Mouse (Mus musculus) c-Kit-positive CD71-positive TER-119-negative erythroid progenitor cells, embryonic 14.5 days (primary cell): ENCODE data around the gene Smg7.
"Not testable (repeated sequence)": the region's sequence is repeated elsewhere in the genome, so short reads cannot be mapped to it uniquely, and the experiment has no call there.

Experiments
- DNase-seq: peaks from one replicate; pipeline ENCODE4 v3.0.0-alpha.2; 2013; ENCODE audit warnings: low read depth

Smg7 gene

GRCm38 (mm10) chr1:152901765-152902664, at the start of gene Smg7:
TSS of gene Smg7 (minus strand) at chr1:152902646.
- DNase-seq, result peak; percentile 30

- DNase-seq, result no peak
Observed at GRCm38 (mm10) chr1:152942977-152943376, 40.5 kb upstream of the Smg7 start.

- DNase-seq, result no peak
Observed at GRCm38 (mm10) chr1:152936365-152936764, 33.9 kb upstream of the Smg7 start.

- no peak for DNase-seq
Observed at GRCm38 (mm10) chr1:152935476-152935875, 33.0 kb upstream of the Smg7 start.

- DNase-seq, result no peak
Observed at GRCm38 (mm10) chr1:152933962-152934361, 31.5 kb upstream of the Smg7 start.

GRCm38 (mm10) chr1:152921786-152922185, 19.3 kb upstream of the Smg7 start:
- DNase-seq, result no peak

- DNase-seq, result no peak
Observed at GRCm38 (mm10) chr1:152917626-152918025, 15.2 kb upstream of the Smg7 start.

- DNase-seq, result no peak
Observed at GRCm38 (mm10) chr1:152916936-152917335, 14.5 kb upstream of the Smg7 start.

- no peak for DNase-seq
Observed at GRCm38 (mm10) chr1:152915766-152916165, 13.3 kb upstream of the Smg7 start.

GRCm38 (mm10) chr1:152913483-152914460, 11.3 kb upstream of the Smg7 start:
- DNase-seq, result no peak

- peak; percentile 85 for DNase-seq
Observed at GRCm38 (mm10) chr1:152904469-152904868, 2.0 kb upstream of the Smg7 start.

- peak; percentile 16 for DNase-seq
Observed at GRCm38 (mm10) chr1:152903591-152904135, 1.2 kb upstream of the Smg7 start.

GRCm38 (mm10) chr1:152902665-152903516, 445 bp upstream of the Smg7 start:
- peak; percentile 92 for DNase-seq

- no peak for DNase-seq
Observed at GRCm38 (mm10) chr1:152901419-152901764, 1.1 kb downstream of the Smg7 start.

- not testable (repeated sequence) for DNase-seq
Observed at GRCm38 (mm10) chr1:152888086-152888485, 14.4 kb downstream of the Smg7 start.

- DNase-seq, result no peak
Observed at GRCm38 (mm10) chr1:152871031-152871430, 31.4 kb downstream of the Smg7 start.

- DNase-seq, result no peak
Observed at GRCm38 (mm10) chr1:152869901-152870300, 32.5 kb downstream of the Smg7 start.

GRCm38 (mm10) chr1:152846856-152847255, 55.6 kb downstream of the Smg7 start:
- DNase-seq, result no peak

GRCm38 (mm10) chr1:152845211-152845730, 57.2 kb downstream of the Smg7 start:
- DNase-seq, result no peak

GRCm38 (mm10) chr1:152844634-152845033, 57.8 kb downstream of the Smg7 start:
- DNase-seq, result no peak

GRCm38 (mm10) chr1:152841057-152841456, 61.4 kb downstream of the Smg7 start:
- no peak for DNase-seq
